Mouse (Mus musculus) cerebellum, postnatal 25 days (tissue): ENCODE measurements around the gene Mipep.

Experiments
- DNase-seq, 2 experiments: peaks; one replicate each; pipeline ENCODE4 v3.0.0; 2021; ENCODE audit warnings: mixed read lengths in 2 of 2

Mipep gene

DNA sequence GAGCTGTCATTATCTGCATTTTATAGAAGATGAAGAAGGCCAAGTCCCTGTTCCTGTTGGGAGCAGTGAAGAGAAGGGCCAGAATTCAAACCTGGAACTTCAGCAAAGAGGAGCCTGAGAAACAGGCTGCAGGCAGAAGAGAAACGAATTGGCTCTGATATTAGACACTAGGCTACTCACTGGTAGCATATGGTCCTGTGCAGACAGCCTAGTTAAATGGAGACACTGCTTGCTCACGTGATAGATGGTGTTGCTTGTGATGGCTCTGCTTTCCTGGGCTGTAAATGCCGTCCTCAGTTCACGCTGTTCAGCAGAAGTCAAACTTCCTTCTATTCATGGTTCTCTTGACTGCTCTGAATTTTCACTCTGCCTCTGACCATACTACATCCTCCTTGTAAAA is 98.3 kb downstream of the Mipep start:
- DNase-seq = peak; percentile 27 to 46

DNA sequence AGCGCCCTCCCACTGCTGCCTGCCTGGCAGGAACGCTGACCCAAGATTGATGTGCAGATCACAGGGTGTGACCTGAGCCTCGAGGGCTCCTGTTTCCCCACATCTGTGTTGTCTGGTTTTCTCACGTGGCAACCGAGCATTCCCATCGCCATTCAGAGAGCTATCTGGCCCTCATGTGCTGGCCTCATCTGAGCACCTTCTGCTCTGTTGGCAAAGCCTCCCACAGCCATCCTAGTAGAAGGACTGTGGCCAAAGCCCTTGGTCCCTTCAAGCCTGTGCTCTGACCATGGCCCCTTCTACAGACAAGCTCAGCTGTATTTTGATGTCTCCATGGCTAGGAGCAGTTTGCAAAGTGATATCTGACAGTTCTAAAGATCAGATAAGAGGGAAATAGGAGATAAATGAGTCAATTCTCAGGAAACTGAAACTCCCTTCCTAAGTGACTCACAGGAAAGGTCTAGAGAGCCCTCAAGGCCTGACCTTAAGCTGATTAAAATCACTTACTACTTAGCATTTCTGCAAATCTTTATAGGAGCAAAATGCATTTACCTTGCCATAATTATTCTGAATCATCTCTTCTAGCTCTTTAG is 101.1 kb downstream of the Mipep start:
- peak; percentile 78 to 83 for DNase-seq

DNA sequence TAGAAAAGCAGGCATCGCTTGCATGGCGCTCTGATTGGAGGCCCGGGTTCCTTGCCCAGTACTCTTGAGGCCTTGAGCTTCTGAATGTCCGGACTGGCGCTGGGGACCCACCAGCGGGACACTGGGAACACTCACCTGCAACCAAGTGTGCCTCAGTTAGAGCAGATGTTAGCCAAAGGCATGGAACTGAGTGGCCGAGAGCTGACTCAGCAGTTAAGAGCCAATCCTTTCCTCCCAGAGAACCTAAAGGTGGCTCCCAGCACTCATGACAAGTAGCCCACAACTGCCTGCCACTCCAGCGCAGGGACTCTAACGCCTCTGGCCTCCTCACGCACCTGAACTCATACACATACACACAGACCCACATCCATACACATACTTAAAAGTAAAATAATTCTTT is 109.5 kb downstream of the Mipep start:
- no peak for DNase-seq

DNA sequence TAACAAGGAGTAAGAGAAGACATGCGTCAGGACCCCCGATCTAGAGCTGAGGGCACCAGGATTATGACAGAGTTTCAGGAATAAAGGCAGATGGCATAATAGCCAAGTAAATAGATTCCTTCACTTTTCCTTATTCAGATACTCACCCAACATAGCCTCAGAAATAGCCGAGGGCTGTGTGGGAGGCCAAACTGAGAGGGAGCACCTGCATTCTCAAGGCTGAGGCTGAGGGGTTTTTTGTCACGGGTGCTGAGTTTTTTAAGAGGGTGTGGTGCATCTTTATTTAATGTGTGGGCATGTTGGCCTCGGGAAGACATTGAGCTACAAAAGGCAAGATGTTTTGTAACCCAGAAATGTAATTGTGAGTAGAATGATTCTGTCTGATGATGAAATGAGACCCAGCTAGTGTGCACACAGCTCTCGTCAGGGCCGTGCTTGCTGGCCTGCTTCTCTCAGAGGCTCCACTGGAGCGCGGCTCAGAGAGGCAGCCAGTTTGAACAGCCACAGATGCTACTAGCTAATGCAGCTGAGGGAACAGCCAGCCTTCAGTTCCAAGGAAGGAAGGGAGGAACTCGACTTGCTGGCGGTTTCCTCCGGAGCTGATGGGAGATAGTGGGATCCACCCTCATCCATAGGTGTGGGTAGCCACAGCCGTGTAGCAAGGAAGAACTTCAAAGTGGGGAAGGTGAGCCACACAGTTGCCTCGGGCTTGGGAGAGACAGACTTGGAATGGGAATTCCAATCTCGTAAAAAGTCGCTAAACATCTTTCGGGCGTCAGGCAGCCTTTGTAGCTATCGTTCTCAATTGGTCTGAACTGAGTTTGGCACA is 111.0 kb downstream of the Mipep start:
- no peak for DNase-seq

DNA sequence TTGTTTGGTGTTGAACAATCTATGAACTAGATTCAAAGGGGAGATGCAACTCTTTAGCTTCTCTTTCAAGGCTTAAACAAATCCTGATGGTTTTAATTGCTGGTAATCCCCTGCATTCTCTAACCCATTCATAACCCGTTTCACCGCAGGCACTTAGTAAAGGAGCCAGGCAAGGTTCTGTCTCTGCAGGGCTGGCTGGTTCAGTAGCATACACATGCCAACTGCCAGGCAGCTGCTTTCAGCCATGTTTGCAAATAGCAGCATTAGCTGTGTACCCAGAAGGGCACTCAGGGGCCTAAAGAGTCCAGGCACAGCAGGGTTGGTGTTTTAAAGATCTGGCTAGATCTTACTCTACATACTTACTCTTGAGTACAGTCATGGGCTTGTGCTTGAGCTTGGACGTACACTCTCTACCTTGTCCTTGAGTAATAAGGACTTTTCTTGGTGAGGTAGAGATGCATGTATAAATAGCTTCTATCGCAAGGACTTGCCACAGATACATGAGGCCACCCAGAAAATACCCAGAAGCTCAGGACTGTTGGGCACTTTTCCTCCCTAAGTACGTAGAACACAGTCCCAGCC is 113.8 kb downstream of the Mipep start:
- DNase-seq = no peak

DNA sequence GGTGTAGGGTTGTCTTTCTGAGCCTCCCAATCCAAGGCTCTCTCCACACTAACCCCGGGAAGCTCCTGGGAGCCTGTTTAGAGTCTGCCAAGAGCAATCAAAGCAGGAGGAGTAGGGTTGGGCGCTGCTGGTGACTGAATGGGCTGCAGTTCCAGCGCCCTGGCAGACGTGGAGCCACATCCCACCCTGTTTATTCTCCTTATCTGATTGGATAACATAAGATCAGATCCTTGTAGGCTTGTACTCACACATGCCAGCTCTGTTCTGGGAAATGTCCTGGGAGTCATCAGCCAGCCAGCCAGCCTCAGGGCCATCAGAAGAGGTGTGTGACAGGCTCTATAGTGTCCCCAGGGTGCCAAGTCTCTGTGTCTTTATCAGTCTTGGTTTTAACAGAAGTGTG is 120.1 kb downstream of the Mipep start:
- DNase-seq = no peak

DNA sequence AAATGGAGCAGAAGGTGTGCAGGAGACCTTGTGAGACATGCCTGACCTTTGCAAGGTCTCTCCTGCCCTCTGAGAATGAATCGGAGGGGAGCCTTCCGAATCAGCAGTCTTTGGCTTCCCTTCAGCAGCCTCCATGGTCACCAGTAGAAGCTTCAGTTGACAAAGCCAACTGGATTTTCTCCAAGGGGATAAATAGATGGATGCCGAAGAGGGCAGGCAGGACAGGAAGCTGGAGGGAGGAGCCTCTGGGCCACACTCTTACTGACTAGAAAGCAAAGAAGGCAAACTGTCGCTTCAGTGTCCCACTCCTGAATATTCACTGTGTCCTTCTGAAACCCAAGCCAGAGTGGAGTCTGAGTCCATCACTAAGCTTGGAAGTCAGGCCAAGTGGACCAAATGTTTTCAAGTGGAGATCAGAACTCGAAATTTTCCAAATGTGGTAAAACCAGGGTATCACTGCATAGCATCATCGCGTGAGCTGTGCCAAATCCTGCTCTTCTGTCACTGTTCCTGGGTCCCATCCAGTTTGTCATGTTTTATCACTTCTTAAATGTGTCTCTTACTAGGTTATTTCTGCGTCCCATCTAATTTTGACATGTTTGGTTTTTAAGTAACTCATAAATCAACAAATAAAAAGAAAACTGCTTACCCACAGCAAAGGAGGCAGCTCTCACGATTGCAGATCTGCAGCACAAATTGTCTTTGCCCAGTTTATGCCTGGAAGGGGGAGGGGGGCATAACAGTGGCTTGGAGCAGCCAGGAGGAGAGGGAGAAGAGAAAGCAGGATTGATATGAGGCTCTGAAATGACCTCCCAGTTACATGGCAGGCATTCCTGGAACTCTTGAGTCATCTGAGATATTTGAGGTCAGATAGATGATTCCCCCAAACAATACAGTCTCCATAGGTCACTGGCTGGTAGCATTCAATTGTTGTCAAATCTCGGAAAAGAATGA is 122.3 kb downstream of the Mipep start:
- peak; percentile 44 to 57 for DNase-seq

DNA sequence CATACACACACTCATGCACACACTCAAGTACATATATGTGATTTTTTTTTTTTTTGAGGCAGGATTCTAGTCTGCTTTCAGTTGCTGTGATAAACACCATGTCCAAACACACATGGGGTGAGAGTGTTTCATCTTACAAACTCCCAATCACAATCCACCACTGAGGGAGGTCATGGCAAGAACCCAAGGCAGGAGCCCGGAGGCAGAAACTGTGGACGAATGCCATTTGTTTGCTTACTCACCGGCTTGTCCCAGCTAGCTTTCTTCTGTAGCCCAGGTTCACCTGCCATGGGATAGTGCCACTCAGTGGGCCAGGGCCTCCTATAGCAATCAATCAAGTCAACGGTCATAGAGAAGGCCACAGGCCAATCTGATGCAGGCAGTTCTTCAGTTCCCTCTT is 125.0 kb downstream of the Mipep start:
- DNase-seq = peak in 1 of 2 experiments; percentile 4

DNA sequence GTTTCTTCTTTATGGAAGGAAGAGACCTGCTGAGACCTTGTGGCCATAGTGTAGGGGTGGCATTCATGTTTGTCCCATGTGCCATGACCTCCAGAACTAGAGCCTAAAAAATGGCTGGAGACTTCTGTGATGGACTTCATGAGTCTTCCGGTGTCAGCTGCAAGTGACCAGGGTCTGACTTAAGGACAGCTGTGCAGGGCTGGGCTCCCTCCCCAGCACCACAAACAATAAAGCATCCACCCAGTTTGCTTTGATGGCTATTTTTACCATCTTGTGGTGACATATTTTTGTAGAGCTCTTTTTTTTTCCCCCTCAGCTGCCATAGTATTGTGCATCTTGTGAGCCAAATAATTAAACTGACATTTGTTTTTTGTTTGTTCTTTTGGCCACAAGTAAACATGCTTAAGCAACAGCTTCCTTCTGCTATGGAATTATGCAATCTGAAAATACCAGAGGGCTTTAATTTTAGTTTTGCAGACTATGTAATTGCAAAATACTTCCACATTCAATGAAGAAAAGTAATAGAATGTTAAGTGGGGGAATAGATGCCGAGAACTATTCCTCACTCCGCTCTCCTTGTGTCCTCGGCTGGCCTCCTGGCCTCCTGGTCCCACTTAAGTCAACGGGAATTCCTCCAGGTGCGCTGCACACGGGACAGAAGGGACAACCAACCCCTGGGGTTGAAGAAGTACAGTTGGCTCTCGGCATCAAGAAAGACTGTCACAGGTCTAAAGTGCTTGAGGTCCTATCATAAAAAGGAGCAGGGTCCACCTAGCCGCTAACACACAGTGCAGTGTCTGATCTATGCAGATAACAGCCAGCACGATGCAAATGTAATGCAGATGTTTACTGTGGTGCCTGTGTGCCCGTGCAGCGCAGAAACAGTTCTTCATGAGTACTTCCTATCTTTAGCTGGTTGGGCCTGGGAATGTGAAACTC is 126.4 kb downstream of the Mipep start:
- no peak for DNase-seq

DNA sequence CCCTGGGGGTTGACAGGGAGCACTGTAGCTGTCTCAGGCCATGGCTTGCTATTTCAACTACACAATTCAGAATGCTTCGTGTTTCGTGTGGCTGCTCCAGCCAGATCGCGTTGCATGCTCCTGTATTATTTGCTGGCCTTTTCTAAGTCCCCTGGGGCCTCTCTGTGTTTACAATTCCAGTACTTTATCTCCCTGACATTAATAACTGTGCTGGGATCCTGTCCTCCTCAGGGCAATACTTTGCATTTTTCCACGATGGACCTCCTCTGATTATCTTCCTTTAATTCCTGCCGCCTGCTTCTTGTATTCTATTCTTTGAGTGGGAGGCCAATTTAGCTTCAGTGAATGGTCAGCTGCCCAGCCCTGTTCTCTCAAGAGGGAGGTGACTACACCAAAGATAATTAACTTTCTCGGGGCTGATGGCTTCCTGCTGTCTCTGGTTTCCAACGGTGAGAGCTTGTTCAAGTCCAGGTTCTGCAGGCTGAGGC is 128.7 kb downstream of the Mipep start:
- DNase-seq = no peak

DNA sequence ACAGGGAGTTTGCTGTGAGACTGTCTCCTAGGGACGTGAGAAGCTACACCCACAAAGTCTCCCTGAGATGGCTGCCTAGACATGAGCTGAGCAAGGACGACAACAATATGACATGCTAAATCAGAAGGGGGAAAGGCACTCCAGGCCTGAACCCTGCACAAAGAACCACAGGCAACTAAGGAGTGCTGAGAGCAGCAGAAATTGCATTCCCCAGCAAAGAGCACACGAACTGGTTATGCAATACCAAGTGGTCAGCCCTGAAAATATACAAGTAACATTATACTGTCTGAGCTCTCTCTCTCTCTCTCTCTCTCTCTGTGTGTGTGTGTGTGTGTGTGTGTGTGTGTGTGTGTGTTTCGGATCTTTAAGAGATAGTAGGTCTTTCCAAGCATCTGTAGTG is 132.3 kb downstream of the Mipep start:
- no peak for DNase-seq

DNA sequence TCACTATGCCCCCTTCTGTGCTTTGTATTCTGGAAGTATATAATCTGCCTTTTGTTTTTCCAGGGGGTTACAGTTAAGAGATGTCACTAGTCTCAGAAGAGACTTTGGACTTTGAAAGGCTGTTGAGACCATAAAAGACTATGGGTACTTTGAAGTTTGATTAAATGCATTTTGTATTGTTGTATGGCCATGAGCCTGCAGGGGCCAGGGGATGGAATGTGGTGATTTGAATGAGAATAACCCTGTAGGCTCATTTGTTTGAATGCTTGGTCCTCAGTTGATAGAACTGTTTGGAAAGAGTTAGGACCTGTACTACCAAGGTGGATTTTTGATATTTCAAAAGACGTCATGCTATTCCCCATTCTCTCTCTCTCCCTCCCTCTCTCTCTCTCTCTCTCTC is 141.6 kb downstream of the Mipep start:
- no peak for DNase-seq

DNA sequence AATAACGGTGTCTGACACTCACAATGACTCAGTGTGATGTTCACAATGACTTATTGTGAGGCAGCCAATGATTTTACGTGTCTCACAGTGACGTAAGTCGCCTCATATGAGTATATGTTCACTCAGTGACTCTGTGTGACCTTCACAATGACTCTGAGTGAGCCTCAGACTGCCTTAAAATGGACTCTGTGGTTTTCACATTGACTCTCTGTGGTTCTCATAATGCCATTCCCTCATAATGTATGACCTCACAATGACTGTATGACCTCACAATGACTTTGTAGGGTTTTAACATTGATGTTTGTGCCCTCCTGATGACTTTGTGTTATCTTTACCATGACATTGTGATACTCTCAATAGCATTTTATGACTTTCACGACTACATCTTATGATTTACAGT is 151.3 kb downstream of the Mipep start:
- no peak for DNase-seq

DNA sequence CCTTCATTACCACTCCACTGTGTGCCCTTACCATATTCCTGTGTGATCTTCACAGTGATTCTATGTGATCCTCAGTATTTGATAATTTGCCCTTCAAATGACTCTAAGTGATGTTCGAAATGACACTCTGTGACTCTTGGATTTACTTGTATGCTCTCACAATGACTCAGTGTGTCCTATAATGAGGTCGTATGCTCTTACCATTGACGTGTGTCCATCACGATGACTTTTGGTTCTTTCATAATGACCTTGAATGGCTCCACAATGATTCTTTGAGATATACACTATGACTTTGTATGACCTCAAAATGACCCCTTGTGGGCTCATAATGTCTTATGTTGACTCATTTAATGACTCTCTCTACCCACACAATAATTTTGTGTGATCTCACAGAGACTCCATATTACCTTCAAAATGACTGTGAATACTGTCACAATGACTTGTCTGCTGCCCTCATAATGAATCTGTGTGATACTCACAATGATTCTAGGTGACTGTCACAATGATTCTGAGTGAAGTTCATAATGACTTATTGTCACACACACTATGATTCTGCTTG is 153.2 kb downstream of the Mipep start:
- no peak for DNase-seq
